Mouse (Mus musculus): Measurements from ENCODE around the gene Hoxa11.

DNA sequence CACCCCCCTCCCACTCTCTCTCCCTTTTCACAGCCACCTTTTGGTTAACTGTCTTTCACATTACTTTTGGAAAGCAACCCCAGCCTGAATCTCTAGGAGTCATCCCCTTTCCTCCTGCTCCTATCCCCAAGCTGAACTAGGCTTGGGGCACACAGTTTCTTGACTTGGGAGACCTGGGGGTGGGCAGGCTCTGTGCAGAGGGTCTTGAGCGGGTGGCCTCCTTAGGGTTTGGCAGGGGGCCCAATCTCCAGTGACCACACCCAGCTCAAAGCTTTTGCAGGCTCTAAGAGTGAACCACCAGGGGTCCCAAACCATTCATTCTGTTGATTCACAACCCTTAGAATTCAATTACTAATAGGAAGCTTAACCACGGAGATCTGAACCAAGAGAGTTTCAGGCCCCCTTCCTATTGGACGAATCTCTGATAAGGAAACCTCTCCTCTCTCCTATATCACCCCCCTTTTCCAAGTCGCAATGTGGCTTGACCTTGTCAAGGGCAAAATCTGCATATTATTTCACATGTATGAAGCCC is 2.7 kb downstream of the Hoxa11 start:
- no peak for TF ChIP-seq CTCF (IDR thresholded peaks at IDR 0.05)
- TF ChIP-seq EP300 (IDR thresholded peaks at IDR 0.05), result no peak
